Mouse (Mus musculus) adrenal gland, postnatal 0 days (tissue): ENCODE data around the gene Taf10. TPM values are rescaled to one million over a fixed set of nuclear protein-coding genes. Genes with fewer than 3 reads are reported as not detected.

Experiments
- polyA plus RNA-seq: library from polyadenylated mRNA; unstranded; fragments of >200 nt; fragmentation: Nextera tagmentation; extraction: Ambion mirVana; gene quantifications from 2 replicates; pipeline ENCODE4 v1.2.1, GENCODE M21; 2015

Taf10 gene
- polyA plus RNA-seq = 146 and 158 TPM in 2 replicates

GRCm38 (mm10) chr7:105743926-105744590 lies at the start of gene Taf10:
Taf10 (minus strand) TSS chr7:105744361.

GRCm38 (mm10) chr7:105787285-105788140 lies 43.4 kb upstream of the Taf10 start, which contains the start of gene Dchs1:
Dchs1 (minus strand) TSS chr7:105787654.

DNA sequence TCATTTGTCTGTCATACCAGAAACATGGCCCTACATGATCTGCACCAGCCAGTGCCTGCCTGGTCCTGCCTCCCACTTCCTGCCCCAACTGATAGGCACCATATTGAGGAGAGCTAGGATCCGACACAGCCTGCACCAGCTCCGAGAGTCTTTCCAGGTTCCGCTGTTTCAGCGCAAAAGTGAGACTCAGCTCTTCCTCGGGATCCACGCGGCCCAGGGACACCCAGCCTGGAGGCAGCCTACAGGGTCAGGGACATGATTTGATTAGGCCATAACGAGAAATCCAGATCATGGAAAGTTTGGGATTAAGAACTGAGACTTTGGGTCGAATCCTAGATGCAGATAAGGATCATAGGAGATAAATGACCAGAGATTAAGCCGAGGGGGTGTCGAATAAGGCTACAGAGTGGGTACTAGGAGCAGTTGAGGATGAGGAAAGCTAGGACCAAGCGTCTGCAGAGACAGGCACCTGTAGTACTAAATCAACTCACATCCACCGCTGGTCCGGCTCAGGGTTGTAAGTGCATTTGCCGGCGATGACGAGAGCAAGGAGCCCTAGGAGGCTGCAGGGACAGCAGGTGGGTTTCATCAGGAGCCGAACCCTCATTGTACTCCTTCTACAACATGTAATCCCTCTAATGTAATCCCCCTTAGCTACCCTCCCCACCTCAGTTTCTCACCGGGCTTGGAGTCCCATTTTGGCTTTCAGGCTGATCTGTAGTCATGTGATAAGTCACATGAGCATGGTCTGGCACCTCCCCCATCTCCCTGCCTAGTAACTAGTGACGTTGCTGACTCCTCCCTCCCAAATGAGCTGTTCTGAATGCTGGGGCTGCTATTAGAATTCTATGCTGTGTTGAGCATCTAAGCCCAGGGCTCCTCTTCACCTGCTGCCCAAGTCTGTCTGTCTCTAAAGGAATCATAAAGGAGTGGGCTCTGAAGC lies 7.6 kb upstream of the Taf10 start, which contains the start of gene Tpp1:
Gene Tpp1, minus strand, starts transcription at position 745 of the 943 bp plus-strand sequence.

DNA sequence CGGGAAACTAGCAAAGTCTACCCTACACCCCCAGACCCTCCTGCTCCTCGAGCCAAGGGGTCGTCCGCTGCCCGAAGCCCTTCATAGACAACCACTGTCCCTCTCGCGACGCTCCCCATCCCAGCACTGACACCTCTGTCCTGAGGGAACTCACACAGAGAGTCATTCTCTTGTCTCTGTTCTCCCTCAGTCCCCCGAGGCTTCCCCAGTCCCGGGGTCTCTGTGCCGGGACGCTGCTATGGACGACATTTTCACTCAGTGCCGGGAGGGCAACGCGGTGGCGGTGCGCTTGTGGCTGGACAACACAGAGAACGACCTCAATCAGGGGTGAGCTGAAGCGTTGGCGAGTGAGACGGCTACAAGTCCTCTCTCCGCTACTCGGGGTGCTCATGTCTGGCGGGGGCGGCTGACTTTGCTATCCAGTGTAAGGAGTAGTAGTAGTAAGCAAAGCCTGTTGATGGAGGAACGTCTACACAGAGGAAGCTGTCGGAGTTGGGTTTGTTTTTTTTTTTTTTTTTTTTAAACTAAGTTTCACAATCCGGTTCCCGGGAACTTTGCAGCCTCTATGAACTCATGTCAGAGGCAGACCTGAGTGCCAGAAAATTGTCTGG lies 7.1 kb downstream of the Taf10 start, which contains the start of gene Rrp8:
Gene Rrp8, minus strand, starts transcription at position 475 of the 611 bp plus-strand sequence.

GRCm38 (mm10) chr7:105736264-105736901 lies 7.8 kb downstream of the Taf10 start, which contains the start of gene Ilk:
Ilk (plus strand) TSS chr7:105736592.

Other genes with a start within 250 kb of the Taf10 start
- gene Smpd1, start 190.0 kb downstream of the Taf10 start, polyA plus RNA-seq = 33.8 and 37.9 TPM in 2 replicates
- gene Apbb1, start 162.7 kb downstream of the Taf10 start, polyA plus RNA-seq = 50.1 and 91.9 TPM in 2 replicates
- gene Hpx, start 144.2 kb downstream of the Taf10 start, polyA plus RNA-seq = 46.1 and 53.0 TPM in 2 replicates
- gene Trim3, start 110.8 kb downstream of the Taf10 start, polyA plus RNA-seq = 21.1 and 25.2 TPM in 2 replicates
- gene Timm10b, start 104.3 kb downstream of the Taf10 start, polyA plus RNA-seq = 274 and 325 TPM in 2 replicates
- gene Arfip2, start 103.9 kb downstream of the Taf10 start, polyA plus RNA-seq = 54.4 and 61.0 TPM in 2 replicates
- gene Gm45799, start 103.8 kb downstream of the Taf10 start, polyA plus RNA-seq = 30.4 and 57.6 TPM in 2 replicates
- 0.91 and 0.95 TPM in 2 replicates for gene Dnhd1, start 93.5 kb downstream of the Taf10 start, polyA plus RNA-seq
- gene Ilk, start 7.8 kb downstream of the Taf10 start, polyA plus RNA-seq = 226 and 237 TPM in 2 replicates
- gene Rrp8, start 7.0 kb downstream of the Taf10 start, polyA plus RNA-seq = 17.4 and 27.9 TPM in 2 replicates
- 58.5 and 125 TPM in 2 replicates for gene Tpp1, start 7.9 kb upstream of the Taf10 start, polyA plus RNA-seq
- gene Dchs1, start 43.3 kb upstream of the Taf10 start, polyA plus RNA-seq = 3.0 and 4.0 TPM in 2 replicates
- 438 and 446 TPM in 2 replicates for gene Mrpl17, start 66.7 kb upstream of the Taf10 start, polyA plus RNA-seq
- gene Gm4070, start 209.6 kb upstream of the Taf10 start, polyA plus RNA-seq = 0.82 and 1.7 TPM in 2 replicates